Mouse (Mus musculus) cortical plate, adult 2 months (tissue): Measurements from ENCODE around the gene Sh3bp4. TPM values are rescaled to one million over a fixed set of nuclear protein-coding genes. Genes with fewer than 3 reads are reported as not detected.

Source experiments
- H3K27ac ChIP-seq: fragments of 200-500 bp; 2 replicates; pipeline ENCODE4 v1.5.1; 2012; ENCODE audit warnings: low read length, control low read depth, inconsistent platforms; ENCODE audit not compliant: insufficient read depth
- H3K4me1 ChIP-seq: fragments of 200-500 bp; 2 replicates; pipeline ENCODE4 v1.6.1; 2011; ENCODE audit warnings: low read length; ENCODE audit not compliant: control insufficient read depth, insufficient read depth
- H3K4me3 ChIP-seq: fragments of 200-500 bp; 2 replicates; pipeline ENCODE4 v1.5.1; 2011; ENCODE audit warnings: mild to moderate bottlenecking, low read length, control low read depth; ENCODE audit not compliant: insufficient read depth
- CTCF ChIP-seq: fragments of 200-500 bp; IDR thresholded peaks from 2 replicates; pipeline ENCODE4 v1.5.1; 2011; ENCODE audit warnings: mild to moderate bottlenecking, control low read depth, low read length; ENCODE audit not compliant: insufficient read depth; ENCODE audit errors: extremely low read depth
- POLR2A ChIP-seq: fragments of 200-500 bp; IDR thresholded peaks from 2 replicates; pipeline ENCODE4 v1.6.1; 2011; ENCODE audit warnings: mild to moderate bottlenecking, low read length, control low read depth; ENCODE audit not compliant: insufficient read depth; ENCODE audit errors: extremely low read depth
- polyA plus RNA-seq: library from polyadenylated mRNA; depleted of rRNA; stranded (reverse); fragments of >200 nt; gene quantifications from 2 replicates; pipeline ENCODE4 v1.2.3, GENCODE M21; 2012

Gene Sh3bp4
- polyA plus RNA-seq, 1 experiment, result 14.3 TPM

DNA sequence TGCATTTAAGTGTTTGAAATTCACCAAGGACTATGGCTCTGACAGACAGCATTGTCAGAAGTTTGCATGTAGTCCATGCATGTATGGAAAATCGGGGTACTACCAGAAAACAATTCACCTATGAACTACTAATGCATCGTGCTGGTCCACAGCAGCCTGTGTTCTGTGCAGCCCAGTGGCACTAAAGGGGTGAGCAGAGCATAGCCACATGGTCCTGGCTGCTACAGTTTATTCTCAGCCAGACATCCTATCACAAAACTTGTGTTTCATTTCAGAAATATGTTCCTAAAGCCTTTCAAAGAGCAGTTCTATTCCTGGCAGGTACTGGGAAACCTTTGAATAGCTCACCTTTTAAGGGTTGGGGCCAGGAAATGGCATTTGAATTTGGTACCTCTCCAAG is 8.0 kb downstream of the Sh3bp4 start:
- no peak for TF ChIP-seq CTCF
- no peak for TF ChIP-seq POLR2A
- Histone ChIP-seq H3K4me3 (no peak overlapping the region), H3K27ac (no peak overlapping the region), H3K4me1 (peaks cover 1% of the 10 kb centered on the region; the same call in 1 of the 2 replicates)

DNA sequence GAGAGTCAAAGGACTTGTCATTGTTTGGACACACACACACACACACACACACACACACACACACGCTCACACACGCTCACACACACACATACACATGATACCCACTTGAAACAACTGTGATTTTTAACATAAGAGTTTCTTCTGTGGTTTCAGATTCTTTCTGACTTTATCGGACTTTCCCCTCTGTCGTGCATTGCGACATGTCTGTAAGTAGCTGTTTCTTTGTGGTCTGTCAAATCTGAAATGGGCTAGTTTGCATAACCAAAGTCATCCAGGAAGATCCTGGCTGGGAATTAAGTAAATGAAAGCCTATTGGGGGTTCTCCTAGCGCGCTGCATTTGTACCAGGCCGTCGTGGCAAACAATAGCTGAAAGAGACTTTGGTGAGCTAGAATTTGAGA is 8.5 kb downstream of the Sh3bp4 start:
- Histone ChIP-seq H3K4me1 (peaks cover 1% of the 10 kb centered on the region; the same call in 1 of the 2 replicates), H3K4me3 (no peak overlapping the region), H3K27ac (no peak overlapping the region)
- TF ChIP-seq POLR2A (no peak), CTCF (no peak)

DNA sequence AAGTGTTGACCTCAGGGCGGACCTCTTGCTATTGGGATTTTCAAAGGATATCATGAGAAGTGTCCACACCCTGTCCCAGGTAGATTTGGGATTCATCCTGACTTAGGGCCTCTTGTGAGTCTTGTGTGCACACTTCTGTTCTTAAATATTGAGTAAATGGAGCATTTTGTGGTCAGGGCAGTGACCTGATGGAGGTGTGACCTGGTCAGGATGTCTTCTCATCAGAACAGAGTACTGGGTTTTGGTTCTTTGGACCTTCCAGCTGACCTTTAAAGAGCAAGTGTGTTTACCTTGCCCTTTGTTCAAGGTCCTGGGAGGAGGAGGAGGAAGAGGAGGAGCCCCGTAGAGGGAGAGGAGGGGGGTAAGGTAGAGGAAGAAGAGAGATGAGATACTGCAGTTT is 9.0 kb downstream of the Sh3bp4 start:
- Histone ChIP-seq H3K4me3 (no peak overlapping the region), H3K4me1 (peaks cover 1% of the 10 kb centered on the region; the same call in 1 of the 2 replicates), H3K27ac (no peak overlapping the region)
- TF ChIP-seq POLR2A (no peak), CTCF (no peak)

DNA sequence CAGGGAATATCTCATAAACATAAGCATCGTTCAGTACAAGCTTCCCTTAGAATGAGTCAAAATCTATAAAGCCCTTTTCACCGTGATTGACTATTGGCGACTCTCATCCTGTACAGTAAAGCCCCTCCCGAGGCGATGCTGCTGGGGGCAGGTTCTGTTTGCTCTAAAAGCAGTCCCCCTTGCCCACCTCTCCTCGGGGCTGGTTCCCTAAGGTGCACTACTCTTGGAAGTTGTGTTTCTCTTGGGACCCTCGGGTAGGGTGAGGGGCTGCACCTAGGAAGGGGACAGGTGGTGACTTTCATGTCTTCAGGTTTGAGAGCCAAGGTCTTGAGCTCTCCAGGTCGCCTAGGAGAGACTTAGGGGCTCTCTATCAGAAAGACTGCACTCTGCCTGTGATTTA is 10.2 kb downstream of the Sh3bp4 start:
- Histone ChIP-seq H3K4me3 (no peak overlapping the region), H3K27ac (no peak overlapping the region), H3K4me1 (peaks cover 1% of the 10 kb centered on the region; the same call in 1 of the 2 replicates)
- TF ChIP-seq CTCF, result no peak
- no peak for TF ChIP-seq POLR2A

DNA sequence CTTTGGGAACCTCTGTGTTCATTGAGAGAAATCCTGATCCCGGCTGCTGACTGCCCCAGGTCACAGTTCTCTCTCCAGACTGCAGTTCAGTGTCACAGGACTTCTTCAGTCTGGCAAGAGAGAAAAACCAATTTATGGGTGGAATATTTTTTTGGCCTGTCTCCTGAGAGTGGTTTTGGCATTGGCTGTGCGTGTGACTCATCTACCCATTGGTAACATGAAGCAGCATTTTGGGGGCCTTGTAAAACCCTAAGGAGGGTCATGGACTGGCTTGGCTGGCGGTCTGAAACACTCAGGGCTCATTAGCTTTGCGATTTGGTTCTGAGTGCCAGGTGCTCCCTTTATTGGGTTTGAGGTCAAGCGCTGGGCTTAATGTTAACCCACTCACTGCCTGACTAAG is 10.6 kb downstream of the Sh3bp4 start:
- H3K27ac ChIP-seq, result no peak overlapping the region
- H3K4me3 ChIP-seq, result no peak overlapping the region
- TF ChIP-seq POLR2A (no peak), CTCF (no peak)
- H3K4me1 ChIP-seq, result peaks cover 1% of the 10 kb centered on the region; the same call in 1 of the 2 replicates

DNA sequence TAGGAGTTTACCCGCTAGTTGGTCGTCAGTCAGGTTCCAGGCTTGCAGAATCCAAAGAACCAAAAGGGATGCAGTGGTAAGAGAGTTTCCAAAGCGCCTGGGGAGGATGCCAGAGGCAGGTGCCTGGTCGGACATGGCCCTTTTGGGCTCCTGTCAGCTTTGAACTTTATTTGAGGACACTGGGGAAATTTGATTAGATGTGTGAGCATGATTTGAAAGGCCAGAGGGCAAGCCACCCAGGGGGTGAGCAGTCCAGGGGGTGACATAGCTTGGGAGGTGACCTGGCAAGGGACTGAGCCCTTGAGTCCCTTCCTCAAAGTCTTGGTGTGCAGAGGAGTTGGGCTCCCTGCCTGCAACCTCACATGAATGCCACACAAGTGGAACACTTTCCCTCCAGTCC is 11.2 kb downstream of the Sh3bp4 start:
- H3K27ac ChIP-seq, result no peak overlapping the region
- no peak overlapping the region for H3K4me3 ChIP-seq
- no peaks in the 10 kb centered on the region; the same call in 1 of the 2 replicates for H3K4me1 ChIP-seq
- TF ChIP-seq POLR2A (no peak), CTCF (no peak)

DNA sequence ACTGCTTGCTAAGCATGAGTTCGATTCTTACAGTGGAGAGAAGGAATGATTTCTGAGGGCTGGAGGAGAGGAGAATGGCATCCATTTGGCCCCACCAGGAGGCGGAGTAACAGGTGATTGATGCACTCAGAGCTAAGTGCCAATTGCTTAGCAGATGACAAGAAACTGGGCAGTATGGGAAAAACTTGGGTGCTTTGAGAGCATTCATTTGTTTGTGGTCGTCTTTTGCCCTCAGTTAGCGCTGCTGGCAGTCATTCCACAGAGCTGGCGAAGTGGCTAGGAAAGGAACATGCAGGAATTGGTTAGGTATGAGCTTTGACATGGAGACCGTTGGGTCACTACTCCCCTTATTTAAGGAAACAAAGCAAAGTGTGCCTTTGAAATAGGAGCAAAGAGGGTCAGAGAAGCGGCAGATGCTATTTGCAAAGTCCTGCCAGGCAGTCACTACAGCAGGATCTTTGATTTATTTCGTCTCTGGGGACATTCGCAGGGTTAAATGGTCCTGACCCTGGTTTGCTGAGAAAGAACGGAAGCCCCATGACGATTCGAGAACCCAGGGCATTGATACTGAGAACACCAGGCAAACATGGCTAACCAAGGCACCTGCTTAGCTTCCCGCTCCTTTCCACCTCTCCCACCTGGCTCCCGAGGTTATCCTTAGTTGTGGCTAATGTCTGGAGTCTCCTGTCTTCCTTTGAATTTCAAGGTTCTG is 12.1 kb downstream of the Sh3bp4 start:
- no peak overlapping the region for H3K27ac ChIP-seq
- H3K4me3 ChIP-seq, result no peak overlapping the region
- no peaks in the 10 kb centered on the region; the same call in 1 of the 2 replicates for H3K4me1 ChIP-seq
- TF ChIP-seq CTCF, result no peak
- no peak for TF ChIP-seq POLR2A

DNA sequence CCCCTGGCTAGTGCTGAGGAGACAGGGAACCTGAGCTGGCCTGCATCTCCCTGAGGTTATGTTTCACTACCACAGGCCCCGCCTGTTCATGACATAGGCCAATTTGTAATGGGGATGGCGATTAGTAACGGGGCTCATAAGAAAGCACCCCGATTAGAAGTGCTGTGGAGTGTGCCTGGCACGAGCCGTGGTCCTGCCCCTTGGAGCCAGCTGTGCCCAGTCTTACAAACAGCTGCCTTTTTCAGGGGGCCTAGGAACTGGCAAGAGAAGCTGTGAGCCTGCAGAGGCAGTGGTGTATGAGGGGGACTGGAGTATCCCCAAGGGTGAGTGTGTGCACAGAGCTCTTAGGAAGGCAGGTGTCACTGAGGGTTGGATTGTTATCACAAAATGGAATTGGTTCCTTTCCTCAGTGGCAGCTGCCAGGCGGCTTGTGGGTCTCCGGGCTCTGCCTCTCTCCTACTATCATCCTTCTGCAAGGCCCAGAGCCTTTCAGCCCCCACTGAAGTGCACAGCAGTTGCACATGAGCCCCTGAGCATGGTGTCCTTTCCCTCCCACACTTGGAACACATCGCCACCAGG is 16.4 kb downstream of the Sh3bp4 start:
- Histone ChIP-seq H3K4me3 (no peak overlapping the region), H3K4me1 (no peaks in the 10 kb centered on the region; the same call in 1 of the 2 replicates), H3K27ac (no peak overlapping the region)
- TF ChIP-seq CTCF (no peak), POLR2A (no peak)

DNA sequence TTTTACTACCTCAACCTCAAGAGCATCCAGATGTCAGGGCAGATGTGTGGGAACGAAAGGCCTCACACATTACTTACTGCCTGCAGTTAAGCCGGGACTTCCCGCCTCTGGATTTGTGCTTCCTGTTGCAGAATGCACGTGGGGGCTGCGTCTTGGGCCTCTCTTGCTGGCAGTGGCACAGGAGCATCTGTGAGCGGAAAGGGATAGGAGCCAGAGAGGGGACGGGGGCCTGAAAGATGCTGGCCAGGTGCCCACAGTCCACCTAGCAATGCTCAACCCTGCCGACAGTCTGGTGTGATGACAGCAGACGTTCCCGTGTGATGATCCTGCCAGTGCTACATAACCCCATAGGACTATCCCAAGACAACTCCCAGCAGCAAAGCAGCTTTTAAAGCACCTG is 17.9 kb downstream of the Sh3bp4 start:
- Histone ChIP-seq H3K27ac (no peak overlapping the region), H3K4me3 (no peak overlapping the region), H3K4me1 (peaks cover 4% of the 10 kb centered on the region)
- TF ChIP-seq CTCF (no peak), POLR2A (no peak)

DNA sequence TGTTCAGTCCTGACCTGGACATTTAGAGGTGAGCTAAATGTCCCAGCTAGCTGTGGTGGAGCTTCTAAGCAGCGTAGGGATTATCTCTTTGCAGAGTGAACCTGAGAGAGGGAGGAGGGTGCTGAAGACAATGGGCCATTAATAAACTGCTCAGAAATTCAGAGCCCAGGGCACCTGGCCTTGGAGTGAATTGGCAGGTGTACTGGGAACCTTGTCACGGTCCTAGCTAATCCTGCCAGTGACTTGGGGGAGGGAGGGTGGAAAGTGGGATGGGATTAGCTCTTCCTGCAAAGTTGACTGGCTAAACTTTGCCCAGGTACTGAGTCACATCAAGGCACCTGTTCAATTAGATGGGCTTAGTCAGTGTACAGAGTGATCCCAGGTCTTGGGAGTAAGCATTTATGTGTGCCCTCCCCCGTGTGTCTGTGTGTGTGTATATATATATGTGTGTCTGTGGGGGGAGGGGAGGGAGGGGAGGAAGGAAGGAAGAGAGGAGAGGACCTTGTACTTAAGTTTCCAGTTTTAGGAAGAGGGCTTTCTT is 18.6 kb downstream of the Sh3bp4 start:
- TF ChIP-seq POLR2A (no peak), CTCF (no peak)
- Histone ChIP-seq H3K4me1 (peaks cover 5% of the 10 kb centered on the region), H3K4me3 (no peak overlapping the region), H3K27ac (no peak overlapping the region)

DNA sequence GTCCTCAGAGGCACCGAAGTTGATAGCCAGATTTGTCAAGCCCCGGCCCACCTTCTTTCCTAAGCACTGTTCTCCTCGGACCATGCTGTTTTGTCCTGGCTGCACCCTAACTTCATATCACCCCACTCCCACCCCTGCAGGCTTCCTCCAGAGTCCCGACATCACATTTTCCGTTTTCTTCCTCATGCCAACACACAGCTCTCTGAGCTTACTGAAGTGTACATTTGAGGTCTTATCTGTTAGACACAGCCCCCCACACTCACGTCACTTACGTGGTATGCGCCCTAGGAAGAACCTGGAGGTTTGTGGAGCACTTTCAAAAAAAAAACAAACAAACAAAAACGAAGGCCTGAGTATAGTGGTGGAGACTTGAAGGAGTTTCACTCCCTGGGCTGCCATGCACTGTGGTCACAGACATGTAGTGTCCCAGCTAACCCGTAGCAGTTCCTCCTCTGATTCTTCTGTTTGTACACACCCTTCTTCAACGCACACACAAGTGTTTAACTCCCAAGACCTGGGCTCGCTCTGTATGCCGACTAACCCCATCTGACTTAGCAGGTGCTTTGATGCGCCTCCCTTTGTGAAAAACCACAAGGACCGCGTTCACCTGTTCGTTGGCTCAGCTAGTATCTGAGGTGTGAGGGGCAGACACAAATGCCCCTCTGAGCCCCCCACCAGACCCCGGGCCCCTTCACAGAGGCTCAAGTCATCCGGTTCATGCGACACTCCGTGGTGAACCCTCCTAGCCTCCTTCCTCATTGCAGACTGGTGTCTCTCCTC is 19.8 kb downstream of the Sh3bp4 start:
- Histone ChIP-seq H3K4me1 (peaks cover 5% of the 10 kb centered on the region), H3K27ac (no peak overlapping the region), H3K4me3 (no peak overlapping the region)
- no peak for TF ChIP-seq CTCF
